Mouse (Mus musculus) monocyte, adult 2 months (primary cell): Measurements from ENCODE around the gene Rgs3.
A peak's percentile ranks its signal among the peaks of the same experiment; 100 is the strongest.

Source experiments
- DNase-seq, 2 experiments: peaks; one replicate each; pipeline ENCODE4 v3.0.0; 2022; ENCODE audit warnings: low spot score in 2 of 2, low read depth in 1 of 2

The Rgs3 gene

DNA sequence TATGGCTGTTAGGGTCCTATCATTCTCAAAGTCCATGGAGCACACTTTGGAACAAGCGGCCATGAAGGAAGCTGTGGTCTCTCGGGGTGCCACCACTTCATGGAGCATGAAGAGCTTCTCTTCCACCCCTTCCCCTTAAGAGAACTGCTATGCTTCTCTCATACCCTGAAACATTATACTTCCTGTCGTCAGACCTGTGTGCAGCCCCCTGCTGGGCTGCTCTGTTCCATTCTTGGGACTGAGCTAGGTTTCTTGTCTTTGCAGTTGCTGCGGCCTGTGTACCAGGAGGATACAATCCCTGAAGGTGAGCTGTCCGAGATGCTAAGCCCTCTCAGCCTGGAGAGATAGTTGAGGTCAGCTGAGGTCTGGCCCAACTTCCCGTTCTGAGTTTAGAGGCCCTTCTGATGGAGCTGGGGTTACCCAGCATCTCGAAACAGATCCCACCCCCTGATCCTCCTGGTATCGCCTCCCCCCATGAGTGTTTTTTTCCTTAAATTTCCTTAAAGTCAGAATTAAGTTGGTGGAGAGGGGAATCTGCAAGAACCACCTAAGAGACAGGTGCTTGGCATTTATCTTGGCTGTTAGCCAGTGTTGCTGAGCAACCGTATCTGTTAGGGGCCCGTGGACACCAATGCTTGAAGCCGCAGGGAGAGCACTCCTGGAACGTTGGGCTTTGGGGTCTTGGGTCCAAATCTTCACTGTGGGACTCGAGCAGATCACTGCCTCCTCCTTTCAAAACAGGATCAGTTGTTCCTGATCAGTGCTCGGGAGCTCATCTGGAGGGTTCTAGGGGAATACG, 66.8 kb downstream of the Rgs3 start:
- DNase-seq: no peak

- no peak for DNase-seq
These were observed 67.7 kb downstream of the Rgs3 start for GRCm38 (mm10) chr4:62627331-62627730.

DNA sequence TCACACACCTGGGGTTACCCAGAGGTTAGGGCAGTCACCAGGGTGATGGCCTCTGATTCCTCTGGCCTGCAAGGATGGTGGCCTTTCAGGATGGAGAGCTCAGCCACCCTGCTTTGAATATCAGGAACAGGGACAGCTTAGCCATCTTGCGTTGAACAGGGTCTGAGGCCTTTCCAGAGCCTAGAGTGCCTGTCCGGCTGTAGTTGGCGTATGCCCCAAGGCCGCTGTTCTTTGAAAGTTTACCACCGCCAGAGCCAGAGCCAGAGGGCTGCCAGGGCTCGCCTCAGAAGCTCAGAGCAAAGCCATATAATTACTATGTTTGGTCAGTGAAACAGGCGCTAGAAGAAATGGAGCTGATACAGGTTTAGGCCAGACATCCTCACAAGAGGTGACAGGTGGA, 68.9 kb downstream of the Rgs3 start:
- DNase-seq: no peak

DNA sequence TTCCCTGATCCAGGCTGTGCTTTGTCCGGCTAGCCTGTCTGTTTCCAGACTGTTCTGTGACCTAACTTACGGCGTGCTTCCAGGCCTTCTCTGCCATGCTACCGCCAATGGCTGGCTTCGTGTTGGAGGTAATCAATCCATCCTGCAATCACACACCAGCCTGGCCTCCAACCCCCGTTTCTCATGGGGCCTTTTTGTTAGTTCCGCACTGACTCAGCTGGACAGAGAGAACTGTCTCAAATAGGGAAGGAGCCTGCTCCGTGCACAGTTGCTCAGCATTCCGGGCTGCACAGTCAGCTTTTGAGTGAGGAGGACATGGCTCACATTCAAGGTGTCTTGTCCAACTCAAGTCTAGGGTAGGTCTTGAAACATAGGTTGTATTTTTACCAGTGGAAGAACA, 69.8 kb downstream of the Rgs3 start:
- peak; percentile 34 to 54 for DNase-seq

DNA sequence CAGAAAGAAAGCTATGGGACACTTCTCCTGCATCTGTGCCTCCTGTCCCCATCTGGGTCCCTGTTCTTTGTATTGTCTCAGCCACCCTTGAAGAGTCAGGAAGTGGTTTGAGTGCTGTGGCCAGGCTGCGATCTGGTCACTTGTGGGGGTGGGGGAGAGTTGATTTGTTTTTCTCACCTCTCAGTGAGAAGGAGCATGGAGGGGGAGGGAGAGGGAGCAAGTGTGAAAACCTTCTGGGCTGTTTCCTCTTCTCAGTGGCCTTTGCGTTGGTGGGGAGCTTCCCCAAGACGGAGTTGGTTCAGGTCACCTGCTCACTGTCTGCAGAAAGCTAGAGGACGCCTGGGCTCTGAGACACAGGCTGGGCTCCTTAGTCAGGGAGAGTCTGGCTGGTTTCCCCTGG, 70.3 kb downstream of the Rgs3 start:
- DNase-seq: peak; percentile 8 to 28

DNA sequence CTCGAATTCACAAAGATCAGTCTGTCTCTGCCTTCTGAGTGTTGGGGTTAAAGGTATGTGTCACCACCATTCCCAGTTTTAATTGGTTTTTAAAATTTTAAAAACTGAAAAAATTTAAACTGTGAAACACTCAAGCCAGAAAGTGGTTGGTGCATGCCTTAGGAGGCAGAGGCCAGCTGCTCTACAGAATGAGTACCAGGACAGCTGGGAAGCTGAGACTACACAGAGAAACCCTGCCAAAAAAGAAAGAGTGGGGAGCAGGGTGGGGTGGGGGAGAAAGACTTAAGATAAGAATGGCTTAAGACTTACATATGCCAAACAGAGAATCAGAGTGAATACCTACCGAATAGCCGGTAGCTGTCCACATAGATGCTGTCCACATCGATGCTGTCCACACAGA, 73.6 kb downstream of the Rgs3 start:
- no peak for DNase-seq

DNA sequence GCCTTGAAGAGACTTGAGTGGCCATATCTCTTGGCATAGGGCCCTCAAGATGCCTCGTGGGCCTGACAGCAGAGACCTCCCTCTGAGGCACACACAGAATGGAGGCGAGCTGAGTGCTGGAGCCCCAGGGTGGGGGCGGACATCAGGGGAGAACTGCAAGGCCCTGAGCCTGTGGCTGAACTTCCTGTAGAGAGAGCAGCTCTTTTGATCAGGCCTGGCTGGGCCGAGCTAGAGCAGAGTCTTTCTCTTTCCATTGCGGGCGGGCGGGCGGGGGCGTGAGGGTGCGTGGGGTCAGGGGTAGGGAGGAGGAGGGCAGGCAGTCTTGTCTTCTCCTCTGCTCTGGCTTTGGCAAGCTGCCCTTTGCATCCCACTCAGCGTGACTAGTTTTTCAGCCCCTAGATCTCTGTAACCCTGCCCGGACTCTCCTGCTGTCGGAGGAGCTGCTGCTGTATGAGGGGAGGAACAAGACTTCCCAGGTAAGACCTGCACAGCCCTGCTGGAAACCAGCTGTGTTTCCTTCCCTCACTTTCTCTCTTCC, 74.5 kb downstream of the Rgs3 start:
- no peak for DNase-seq

DNA sequence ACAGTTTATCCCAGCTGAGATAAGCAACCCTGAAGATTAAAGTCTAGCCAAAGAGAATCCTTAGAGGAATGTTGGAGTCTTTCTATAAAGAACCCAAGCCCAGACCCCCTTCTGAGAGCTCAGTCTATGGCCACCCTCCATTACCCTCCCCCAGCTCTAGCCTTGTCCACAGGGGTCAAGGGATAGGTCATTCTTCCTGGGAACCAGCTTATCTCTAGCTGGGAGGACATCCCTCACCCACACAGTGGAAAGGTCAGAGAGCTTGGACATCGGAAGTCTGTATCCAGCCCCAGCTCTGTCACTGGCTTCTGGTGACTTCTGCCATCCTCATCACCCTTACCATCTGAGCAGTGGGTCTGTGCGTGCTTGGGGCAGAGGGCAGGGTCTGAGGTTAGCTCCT, 75.2 kb downstream of the Rgs3 start:
- DNase-seq: no peak

DNA sequence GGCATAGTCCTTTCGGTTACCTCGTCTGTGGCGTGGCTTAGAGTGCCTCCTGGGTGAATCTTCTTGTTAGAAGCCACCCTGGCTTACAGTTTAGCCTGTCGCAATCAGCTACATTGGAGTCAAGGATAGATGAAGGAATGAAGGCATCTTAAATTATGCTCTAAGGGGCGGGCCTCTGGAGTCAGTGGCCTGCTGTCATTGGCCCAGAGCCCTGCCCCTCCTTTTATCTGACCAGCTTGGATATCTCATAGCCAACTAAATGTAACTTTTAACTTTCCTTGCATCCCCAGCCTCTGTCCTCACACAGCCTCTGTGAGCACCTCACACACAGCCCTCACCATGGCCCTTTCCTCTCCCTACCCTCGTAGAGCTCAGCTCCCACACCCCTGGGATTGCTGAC, 76.4 kb downstream of the Rgs3 start:
- DNase-seq: no peak

- DNase-seq: no peak
These were observed 78.4 kb downstream of the Rgs3 start for GRCm38 (mm10) chr4:62637856-62638604.

- DNase-seq: no peak
These were observed 81.0 kb downstream of the Rgs3 start for GRCm38 (mm10) chr4:62640496-62641229.

DNA sequence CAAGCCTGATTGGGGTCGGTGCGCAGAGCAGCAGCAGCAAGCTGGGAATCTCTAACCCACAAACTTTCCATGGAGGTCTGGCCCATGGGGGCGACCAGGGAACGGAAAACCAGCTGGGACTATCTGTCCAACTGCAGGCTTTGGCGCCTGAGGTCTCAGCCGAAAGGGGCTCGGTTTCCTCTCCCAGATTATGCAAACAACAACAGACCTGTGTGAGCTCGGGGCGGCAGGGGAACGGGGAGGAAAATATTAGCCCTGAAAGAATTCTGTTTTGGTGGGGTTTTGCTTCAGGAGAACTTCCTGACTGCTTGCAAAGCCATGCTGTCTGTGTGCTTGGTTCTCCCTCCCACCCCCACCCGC, 81.6 kb downstream of the Rgs3 start:
- DNase-seq: no peak

- no peak for DNase-seq
These were observed 82.0 kb downstream of the Rgs3 start for GRCm38 (mm10) chr4:62641656-62642055.

- no peak for DNase-seq
These were observed 83.8 kb downstream of the Rgs3 start for GRCm38 (mm10) chr4:62643401-62643800.

DNA sequence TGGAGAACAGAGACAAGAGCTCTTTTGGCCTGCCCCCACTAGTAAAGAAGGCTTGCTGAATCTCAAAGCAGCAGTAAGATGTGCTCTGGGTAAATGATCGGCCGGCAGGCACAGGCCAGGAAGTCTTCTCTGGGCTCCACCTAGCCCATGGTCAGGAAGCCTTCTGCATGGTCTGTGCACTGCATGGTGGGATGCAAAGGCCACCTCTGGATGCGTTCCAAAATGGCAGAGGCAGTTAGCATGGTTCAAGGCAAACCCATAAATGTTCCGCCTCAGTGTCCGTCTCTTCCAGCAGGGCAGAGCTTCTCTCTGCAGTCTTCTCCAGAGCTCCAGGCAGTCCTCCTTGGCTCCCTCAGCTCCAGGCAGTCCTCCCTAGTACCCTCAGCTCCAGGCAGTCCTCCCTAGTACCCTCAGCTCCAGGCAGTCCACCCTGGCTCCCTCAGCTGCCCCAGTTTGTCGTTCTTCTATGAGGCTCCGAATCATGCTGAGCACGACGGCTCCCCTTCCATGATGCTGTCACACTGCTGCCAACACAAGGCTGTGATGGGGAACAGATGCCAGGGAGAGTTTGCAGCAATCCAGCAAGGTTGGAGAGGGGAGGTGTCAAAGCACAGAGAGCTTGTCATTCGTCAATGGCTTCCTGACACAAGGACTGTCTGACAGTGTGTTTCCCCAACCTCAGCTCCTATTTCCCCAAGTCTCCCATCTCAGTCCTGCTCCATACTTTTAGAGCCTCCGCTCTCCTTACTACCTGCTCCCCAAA, 84.6 kb downstream of the Rgs3 start:
- DNase-seq: no peak

GRCm38 (mm10) chr4:62646556-62647248, 87.1 kb downstream of the Rgs3 start:
- no peak for DNase-seq

GRCm38 (mm10) chr4:62648848-62649247, 89.2 kb downstream of the Rgs3 start:
- no peak for DNase-seq

DNA sequence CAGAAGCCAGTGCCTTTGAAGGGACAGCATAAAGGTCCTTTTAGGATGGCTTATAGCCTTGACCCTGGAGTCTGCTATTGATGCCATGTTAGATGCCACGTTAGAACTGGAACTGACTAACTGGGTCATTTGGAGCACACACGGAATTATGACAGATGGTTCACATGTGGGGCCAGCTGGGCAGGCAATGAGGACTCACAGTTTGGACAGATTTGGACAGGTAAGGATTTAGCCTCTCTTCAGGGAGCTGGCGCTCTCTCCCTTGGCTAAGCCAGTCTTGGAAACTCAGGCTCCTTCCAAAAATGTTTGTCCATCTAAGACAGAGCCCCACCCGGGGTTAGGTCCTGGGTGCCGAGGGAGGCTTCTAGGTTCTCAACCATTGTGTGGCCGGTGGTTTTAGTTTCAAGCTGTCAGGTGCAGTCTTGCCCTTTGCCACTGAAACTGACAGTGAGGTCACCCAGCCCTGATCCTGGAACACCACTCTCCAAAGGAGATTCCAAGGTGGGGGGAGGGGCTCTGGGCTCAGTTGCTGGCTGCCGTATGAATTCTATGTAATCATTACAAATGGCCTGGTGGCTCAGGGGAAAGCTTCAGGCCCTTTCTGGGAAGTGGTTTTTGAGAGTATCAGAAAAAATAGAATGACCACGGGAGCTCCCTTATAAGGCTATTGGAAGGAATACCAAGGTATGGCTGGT, 90.0 kb downstream of the Rgs3 start:
- DNase-seq: no peak

GRCm38 (mm10) chr4:62651179-62651760, 91.6 kb downstream of the Rgs3 start:
- DNase-seq: no peak
